Mouse (Mus musculus) activated CD4-positive, CD25-positive, alpha-beta regulatory T cell, adult 9 weeks (primary cell): ENCODE measurements around the gene Ralgps2. TPM values are rescaled to one million over a fixed set of nuclear protein-coding genes. Genes with fewer than 3 reads are reported as not detected.

Experiments
- polyA plus RNA-seq: library from polyadenylated mRNA; unstranded; fragments of 100-300 nt; shearing (Covaris generic); gene quantifications from one replicate; pipeline ENCODE4 v1.2.1, GENCODE M21; 2017

Ralgps2 gene
- 60.4 TPM for polyA plus RNA-seq

GRCm38 (mm10) chr1:156939251-156940141 lies at the start of gene Ralgps2:
Gene Ralgps2, minus strand, starts transcription at chr1:156939626.

DNA sequence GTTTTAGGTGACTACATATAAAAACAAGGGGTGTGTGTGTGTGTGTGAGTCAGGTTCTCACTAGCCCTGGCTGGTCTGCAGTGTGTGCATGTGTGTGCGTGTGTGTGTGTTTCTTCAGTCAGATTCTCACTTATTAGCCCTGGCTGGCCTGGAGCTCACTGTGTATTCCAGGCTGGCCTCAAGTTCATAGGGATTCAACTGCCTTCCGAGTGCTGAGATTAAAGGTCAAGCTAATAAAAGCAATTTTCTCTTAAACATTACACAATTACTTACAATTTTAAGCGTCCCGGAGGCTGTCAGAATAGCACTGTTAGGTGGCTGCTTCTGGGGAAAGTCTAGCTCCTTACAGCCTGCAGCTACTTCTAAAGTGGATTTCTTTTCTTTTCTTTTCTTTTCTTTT lies 101.2 kb downstream of the Ralgps2 start, which contains the start of gene Angptl1:
Angptl1 (plus strand) TSS at position 386 of the 400 bp plus-strand sequence.

Other genes with a start within 250 kb of the Ralgps2 start
- 16.2 TPM for gene Fam20b, start 220.5 kb downstream of the Ralgps2 start, polyA plus RNA-seq
- gene Angptl1, start 101.1 kb downstream of the Ralgps2 start, polyA plus RNA-seq = 0.42 TPM
- 0.56 TPM for gene Tex35, start 169.1 kb upstream of the Ralgps2 start, polyA plus RNA-seq